Mouse (Mus musculus) midbrain, embryonic 15.5 days (tissue): ENCODE data around the gene Tor1aip1. TPM values are rescaled to one million over a fixed set of nuclear protein-coding genes. Genes with fewer than 3 reads are reported as not detected.

Source experiments
- ATAC-seq: fragments of 200-750 bp; cut with Nextera tagmentation; replicated peaks from 2 replicates; pipeline ENCODE4 v1.8.0; 2017; ENCODE audit warnings: moderate TSS enrichment
- H3K27ac ChIP-seq: fragments of 300-500 bp; sonication (generic); 2 replicates; pipeline ENCODE4 v1.5.1; 2015; ENCODE audit warnings: mild to moderate bottlenecking, inconsistent platforms
- H3K27me3 ChIP-seq: fragments of 300-500 bp; sonication (generic); replicated peaks from 2 replicates; pipeline ENCODE4 v1.6.1; 2015; ENCODE audit warnings: inconsistent platforms
- H3K36me3 ChIP-seq: fragments of 300-500 bp; sonication (generic); replicated peaks from 2 replicates; pipeline ENCODE4 v1.6.1; 2015; ENCODE audit warnings: inconsistent platforms
- H3K4me1 ChIP-seq: fragments of 300-500 bp; sonication (generic); 2 replicates; pipeline ENCODE4 v1.6.1; 2015; ENCODE audit warnings: inconsistent platforms
- H3K4me2 ChIP-seq: fragments of 300-500 bp; sonication (generic); 2 replicates; pipeline ENCODE4 v1.6.1; 2015; ENCODE audit warnings: inconsistent platforms, mild to moderate bottlenecking, moderate library complexity
- H3K4me3 ChIP-seq: fragments of 300-500 bp; sonication (generic); 2 replicates; pipeline ENCODE4 v1.5.1; 2015; ENCODE audit warnings: mild to moderate bottlenecking, inconsistent platforms
- H3K9ac ChIP-seq: fragments of 300-500 bp; sonication (generic); 2 replicates; pipeline ENCODE4 v1.6.1; 2015; ENCODE audit warnings: mild to moderate bottlenecking, inconsistent platforms
- H3K9me3 ChIP-seq: fragments of 300-500 bp; sonication (generic); 2 replicates; pipeline ENCODE4 v1.6.1; 2016; ENCODE audit warnings: inconsistent platforms
- whole genome bisulfite sequencing: fragments of 180-500 bp; shearing (Covaris S2); methylation state at CpG from one replicate; pipeline ENCODE4 v1.1.7; 2015; ENCODE audit warnings: mixed read lengths; 5-methylcytosine and 5-hydroxymethylcytosine counted together
- polyA plus RNA-seq: library from polyadenylated mRNA; unstranded; fragments of >200 nt; fragmentation: Nextera tagmentation; extraction: Ambion mirVana; gene quantifications from 2 replicates; pipeline ENCODE4 v1.2.1, GENCODE M21; 2015

Tor1aip1 gene
- polyA plus RNA-seq, 1 experiment from 2014 or later = 19.9 TPM

GRCm38 (mm10) chr1:155974931-155975330 is 61.3 kb downstream of the Tor1aip1 start:
- Histone ChIP-seq H3K9me3 (no peaks in the 10 kb centered on the region), H3K4me3 (no peak overlapping the region), H3K36me3 (no peaks in the 10 kb centered on the region), H3K27ac (no peak overlapping the region), H3K4me1 (peaks cover 23% of the 10 kb centered on the region), H3K9ac (no peak overlapping the region), H3K4me2 (no peak overlapping the region), H3K27me3 (no peaks in the 10 kb centered on the region)
- no peak for ATAC-seq
- 73% methylated on average over 2 of the region's 2 CpGs for WGBS

- H3K36me3 ChIP-seq = no peaks in the 10 kb centered on the region
- H3K9ac ChIP-seq = peak overlapping the region; percentile 64
- peak overlapping the region; percentile 97 for H3K27ac ChIP-seq
- H3K27me3 ChIP-seq = no peaks in the 10 kb centered on the region
- ATAC-seq = peak; percentile 40
- WGBS = 6% methylated on average over 19 of the region's 19 CpGs
- peak overlapping the region; percentile 95 for H3K4me3 ChIP-seq
- H3K9me3 ChIP-seq = no peaks in the 10 kb centered on the region
- H3K4me1 ChIP-seq = peaks cover 26% of the 10 kb centered on the region
- peak overlapping the region; percentile 78 for H3K4me2 ChIP-seq
Observed at GRCm38 (mm10) chr1:155973719-155974379, 62.4 kb downstream of the Tor1aip1 start.

GRCm38 (mm10) chr1:155973068-155973718 is 63.1 kb downstream of the Tor1aip1 start, which contains the start of gene Cep350:
Gene Cep350 (minus strand): TSS chr1:155973255.
- no peaks in the 10 kb centered on the region for H3K36me3 ChIP-seq
- H3K4me3 ChIP-seq = peak within 1 kb of the TSS; percentile 95
- peak within 1 kb of the TSS; percentile 98 for H3K9ac ChIP-seq
- under 1% methylated on average over 50 of the region's 57 CpGs for WGBS
- no peaks in the 10 kb centered on the region for H3K9me3 ChIP-seq
- H3K27me3 ChIP-seq = no peaks in the 10 kb centered on the region
- peak within 1 kb of the TSS; percentile 97 for H3K27ac ChIP-seq
- H3K4me1 ChIP-seq = peaks cover 26% of the 10 kb centered on the region
- peak; percentile 99 for ATAC-seq
- H3K4me2 ChIP-seq = peak within 1 kb of the TSS; percentile 78

- WGBS = 2% methylated on average over 51 of the region's 51 CpGs
- H3K36me3 ChIP-seq = no peaks in the 10 kb centered on the region
- H3K4me3 ChIP-seq = peak overlapping the region; percentile 95
- H3K9ac ChIP-seq = peak overlapping the region; percentile 98
- peak overlapping the region; percentile 73 for H3K4me2 ChIP-seq
- H3K27ac ChIP-seq = peak overlapping the region; percentile 97
- no peaks in the 10 kb centered on the region for H3K9me3 ChIP-seq
- peak; percentile 78 for ATAC-seq
- H3K4me1 ChIP-seq = peaks cover 26% of the 10 kb centered on the region
- H3K27me3 ChIP-seq = no peaks in the 10 kb centered on the region
Observed at GRCm38 (mm10) chr1:155972146-155973067, 63.9 kb downstream of the Tor1aip1 start.

Other genes starting within 250 kb of the Tor1aip1 start
- 21.7 and 22.6 TPM in 2 replicates for gene Qsox1, start 223.6 kb downstream of the Tor1aip1 start, polyA plus RNA-seq
- gene Cep350, start 63.2 kb downstream of the Tor1aip1 start, polyA plus RNA-seq = 12.1 TPM in 2 replicates
- gene Tor1aip2, start 1.1 kb downstream of the Tor1aip1 start, polyA plus RNA-seq = 59.9 and 61.8 TPM in 2 replicates
- gene Fam163a, start 168.5 kb upstream of the Tor1aip1 start, polyA plus RNA-seq = 6.5 and 7.5 TPM in 2 replicates